Mouse (Mus musculus) limb, embryonic 14.5 days (tissue): Measurements from ENCODE around the gene Tuba8. TPM values are rescaled to one million over a fixed set of nuclear protein-coding genes. Genes with fewer than 3 reads are reported as not detected.

Experiments
- ATAC-seq: fragments of 200-750 bp; cut with Nextera tagmentation; 2 replicates; pipeline ENCODE4 v1.8.0; 2017; ENCODE audit warnings: low read depth, moderate number of reproducible peaks, moderate TSS enrichment; ENCODE audit not compliant: low FRiP score
- DNase-seq: peaks from one replicate; pipeline ENCODE4 v3.0.0-alpha.2; 2015; ENCODE audit warnings: low spot score
- H3K27ac ChIP-seq: fragments of 300-500 bp; sonication (generic); replicated peaks from 2 replicates; pipeline ENCODE4 v1.5.1; 2014; ENCODE audit warnings: low read depth, mild to moderate bottlenecking, low read length, moderate library complexity, mixed read lengths
- H3K27me3 ChIP-seq: fragments of 300-500 bp; sonication (generic); 2 replicates; pipeline ENCODE4 v1.6.1; 2014; ENCODE audit warnings: low read length, mixed read lengths; ENCODE audit not compliant: control insufficient read depth, insufficient read depth
- H3K36me3 ChIP-seq: fragments of 300-500 bp; sonication (generic); 2 replicates; pipeline ENCODE4 v1.6.1; 2014; ENCODE audit warnings: mild to moderate bottlenecking, low read length, moderate library complexity, mixed read lengths; ENCODE audit not compliant: control insufficient read depth, insufficient read depth
- H3K4me1 ChIP-seq: fragments of 300-500 bp; sonication (generic); 2 replicates; pipeline ENCODE4 v1.6.1; 2014; ENCODE audit warnings: antibody characterized with exemption, low read length, mixed read lengths; ENCODE audit not compliant: control insufficient read depth, insufficient read depth
- H3K4me2 ChIP-seq: fragments of 300-500 bp; sonication (generic); replicated peaks from 2 replicates; pipeline ENCODE4 v1.6.1; 2014; ENCODE audit warnings: low read depth, mild to moderate bottlenecking, low read length, moderate library complexity; ENCODE audit not compliant: severe bottlenecking
- H3K4me3 ChIP-seq: fragments of 300-500 bp; sonication (generic); replicated peaks from 2 replicates; pipeline ENCODE4 v1.5.1; 2014; ENCODE audit warnings: low read length
- H3K9ac ChIP-seq: fragments of 300-500 bp; sonication (generic); 2 replicates; pipeline ENCODE4 v1.6.1; 2014; ENCODE audit warnings: mild to moderate bottlenecking, low read depth, low read length, moderate library complexity; ENCODE audit not compliant: severe bottlenecking
- H3K9me3 ChIP-seq: fragments of 300-500 bp; sonication (generic); 2 replicates; pipeline ENCODE4 v1.6.1; 2016; ENCODE audit warnings: low read length; ENCODE audit not compliant: control insufficient read depth
- POLR2A ChIP-seq: fragments of 200-500 bp; IDR thresholded peaks from 2 replicates; pipeline ENCODE4 v1.8.0; 2012; ENCODE audit warnings: inconsistent platforms, mild to moderate bottlenecking, moderate library complexity, borderline replicate concordance; ENCODE audit not compliant: insufficient read depth, insufficient read length; ENCODE audit errors: extremely low read depth
- WGBS: fragments of 180-500 bp; shearing (Covaris S2); extraction: QIAGEN DNeasy Blood & Tissue Kit; methylation state at CpG from one replicate; pipeline ENCODE4 v1.1.7; 2014; 5-methylcytosine and 5-hydroxymethylcytosine counted together
- polyA plus RNA-seq, 2 experiments: library from polyadenylated mRNA; depleted of rRNA in 1 of 2; stranded (reverse) in 1 of 2; unstranded in 1 of 2; fragments of >200 nt; fragmentation: Nextera tagmentation in 1 of 2; extraction: Ambion mirVana in 1 of 2; gene quantifications; 2 replicates each; pipeline versions ENCODE4 v1.2.1 to v1.2.3; 2012 to 2014

Gene Tuba8
- polyA plus RNA-seq, 2 experiments, result 0.77 to 4.4 TPM

GRCm38 (mm10) chr6:121212988-121213387 lies 2.5 kb downstream of the Tuba8 start:
- WGBS, result 86% methylated on average over 4 of the region's 4 CpGs
- ATAC-seq (no peak), DNase-seq (no peak)
- no peak for TF ChIP-seq POLR2A
- H3K36me3 ChIP-seq, result no peaks in the 10 kb centered on the region
- peaks cover 26% of the 10 kb centered on the region for H3K27me3 ChIP-seq
- H3K9ac ChIP-seq, result no peak overlapping the region
- H3K4me1 ChIP-seq, result peaks cover 15% of the 10 kb centered on the region; the same call in 1 of the 2 replicates
- no peak overlapping the region for H3K4me3 ChIP-seq
- H3K27ac ChIP-seq, result no peak overlapping the region
- no peaks in the 10 kb centered on the region for H3K9me3 ChIP-seq
- no peak overlapping the region for H3K4me2 ChIP-seq

- Histone ChIP-seq H3K4me2 (no peak overlapping the region), H3K27me3 (peaks cover 26% of the 10 kb centered on the region), H3K9me3 (no peaks in the 10 kb centered on the region), H3K27ac (no peak overlapping the region), H3K4me3 (no peak overlapping the region), H3K9ac (no peak overlapping the region), H3K4me1 (peaks cover 15% of the 10 kb centered on the region; the same call in 1 of the 2 replicates), H3K36me3 (no peaks in the 10 kb centered on the region)
- ATAC-seq (no peak), DNase-seq (no peak)
- WGBS, result 87% methylated on average over 5 of the region's 5 CpGs
- TF ChIP-seq POLR2A, result no peak
Measured at GRCm38 (mm10) chr6:121214221-121214620, 3.7 kb downstream of the Tuba8 start.

GRCm38 (mm10) chr6:121214667-121215330 lies 4.3 kb downstream of the Tuba8 start:
- no peak overlapping the region for H3K4me3 ChIP-seq
- DNase-seq (no peak), ATAC-seq (no peak)
- H3K9me3 ChIP-seq, result no peaks in the 10 kb centered on the region
- H3K4me2 ChIP-seq, result no peak overlapping the region
- no peak overlapping the region for H3K9ac ChIP-seq
- peaks cover 22% of the 10 kb centered on the region for H3K27me3 ChIP-seq
- WGBS, result 85% methylated on average over 8 of the region's 8 CpGs
- H3K36me3 ChIP-seq, result no peaks in the 10 kb centered on the region
- peaks cover 15% of the 10 kb centered on the region; the same call in 1 of the 2 replicates for H3K4me1 ChIP-seq
- TF ChIP-seq POLR2A, result no peak
- no peak overlapping the region for H3K27ac ChIP-seq

- 68% methylated on average over 5 of the region's 5 CpGs for WGBS
- Histone ChIP-seq H3K27ac (no peak overlapping the region), H3K4me3 (no peak overlapping the region), H3K4me2 (no peak overlapping the region), H3K36me3 (no peaks in the 10 kb centered on the region), H3K27me3 (peaks cover 18% of the 10 kb centered on the region), H3K9ac (no peak overlapping the region), H3K4me1 (peaks cover 12% of the 10 kb centered on the region; the same call in 1 of the 2 replicates), H3K9me3 (no peaks in the 10 kb centered on the region)
- ATAC-seq (no peak), DNase-seq (no peak)
- TF ChIP-seq POLR2A, result no peak
Measured at GRCm38 (mm10) chr6:121215336-121215735, 4.8 kb downstream of the Tuba8 start.

- Histone ChIP-seq H3K36me3 (no peaks in the 10 kb centered on the region), H3K27ac (no peak overlapping the region), H3K4me2 (no peak overlapping the region), H3K9ac (no peak overlapping the region), H3K27me3 (peaks cover 12% of the 10 kb centered on the region), H3K9me3 (no peaks in the 10 kb centered on the region), H3K4me3 (no peak overlapping the region), H3K4me1 (peaks cover 8% of the 10 kb centered on the region; the same call in 1 of the 2 replicates)
- ATAC-seq (no peak), DNase-seq (no peak)
- 84% methylated on average over 6 of the region's 6 CpGs for WGBS
- TF ChIP-seq POLR2A, result no peak
Measured at GRCm38 (mm10) chr6:121215896-121216295, 5.4 kb downstream of the Tuba8 start.
